Mouse (Mus musculus): ENCODE results near the gene Bpifb1. TPM values are rescaled to one million over a fixed set of nuclear protein-coding genes. Genes with fewer than 3 reads are reported as not detected.
"Not testable (repeated sequence)": the region's sequence is repeated elsewhere in the genome, so short reads cannot be mapped to it uniquely, and the experiment has no call there.

The Bpifb1 gene
- polyA plus RNA-seq, 1 experiment from 2014 or later: 0.45 TPM

GRCm38 (mm10) chr2:154223265-154223916, 32.8 kb downstream of the Bpifb1 start, which contains the start of gene Bpifb5:
Gene Bpifb5, plus strand, starts transcription at chr2:154223742.
- 14% methylated on average over 14 of the region's 14 CpGs for WGBS
- no peaks in the 10 kb centered on the region for H3K36me3 ChIP-seq (ENCODE audit: control insufficient read depth, insufficient read depth)
- H3K27me3 ChIP-seq (ENCODE audit: control insufficient read depth, insufficient read depth, low read length): no peaks in the 10 kb centered on the region
- peak; percentile 49 for ATAC-seq (replicated peaks; ENCODE audit: extremely low read depth, insufficient read depth, low FRiP score)
- H3K9me3 ChIP-seq (replicated peaks; ENCODE audit: control insufficient read depth, low read length): no peaks in the 10 kb centered on the region
- no peak within 1 kb of the TSS for H3K9ac ChIP-seq (ENCODE audit: low read length)
- H3K27ac ChIP-seq (ENCODE audit: low read length): no peak within 1 kb of the TSS
- no peak within 1 kb of the TSS for H3K4me2 ChIP-seq (ENCODE audit: low read depth, low read length)
- peaks cover 17% of the 10 kb centered on the region for H3K4me1 ChIP-seq (ENCODE audit: control insufficient read depth, insufficient read depth, low read length)
- H3K4me3 ChIP-seq (ENCODE audit: low read length): no peak within 1 kb of the TSS

GRCm38 (mm10) chr2:154223917-154224273, 33.3 kb downstream of the Bpifb1 start:
- no peak overlapping the region for H3K27ac ChIP-seq (ENCODE audit: low read length)
- H3K27me3 ChIP-seq (ENCODE audit: control insufficient read depth, insufficient read depth, low read length): no peaks in the 10 kb centered on the region
- no peak for ATAC-seq (replicated peaks; ENCODE audit: extremely low read depth, insufficient read depth, low FRiP score)
- WGBS: 24% methylated on average over 2 of the region's 2 CpGs
- H3K4me3 ChIP-seq (ENCODE audit: low read length): no peak overlapping the region
- no peak overlapping the region for H3K9ac ChIP-seq (ENCODE audit: low read length)
- no peaks in the 10 kb centered on the region for H3K36me3 ChIP-seq (ENCODE audit: control insufficient read depth, insufficient read depth)
- no peaks in the 10 kb centered on the region for H3K9me3 ChIP-seq (replicated peaks; ENCODE audit: control insufficient read depth, low read length)
- peaks cover 17% of the 10 kb centered on the region for H3K4me1 ChIP-seq (ENCODE audit: control insufficient read depth, insufficient read depth, low read length)
- no peak overlapping the region for H3K4me2 ChIP-seq (ENCODE audit: low read depth, low read length)

GRCm38 (mm10) chr2:154226991-154227390, 36.4 kb downstream of the Bpifb1 start:
- ATAC-seq (replicated peaks; ENCODE audit: extremely low read depth, insufficient read depth, low FRiP score): no peak
- H3K4me2 ChIP-seq (ENCODE audit: low read depth, low read length): no peak overlapping the region
- H3K27ac ChIP-seq (ENCODE audit: low read length): no peak overlapping the region
- no peak overlapping the region for H3K4me3 ChIP-seq (ENCODE audit: low read length)
- no peak overlapping the region for H3K9ac ChIP-seq (ENCODE audit: low read length)
- H3K4me1 ChIP-seq (ENCODE audit: control insufficient read depth, insufficient read depth, low read length): peaks cover 17% of the 10 kb centered on the region
- 72% methylated on average over 4 of the region's 4 CpGs for WGBS
- no peaks in the 10 kb centered on the region for H3K9me3 ChIP-seq (replicated peaks; ENCODE audit: control insufficient read depth, low read length)
- no peaks in the 10 kb centered on the region for H3K27me3 ChIP-seq (ENCODE audit: control insufficient read depth, insufficient read depth, low read length)
- no peaks in the 10 kb centered on the region for H3K36me3 ChIP-seq (ENCODE audit: control insufficient read depth, insufficient read depth)

GRCm38 (mm10) chr2:154227830-154228229, 37.2 kb downstream of the Bpifb1 start:
- Histone ChIP-seq H3K4me1 (ENCODE audit: control insufficient read depth, insufficient read depth, low read length) (peaks cover 15% of the 10 kb centered on the region), H3K27ac (ENCODE audit: low read length) (no peak overlapping the region), H3K4me2 (ENCODE audit: low read depth, low read length) (no peak overlapping the region), H3K36me3 (ENCODE audit: control insufficient read depth, insufficient read depth) (no peaks in the 10 kb centered on the region), H3K4me3 (ENCODE audit: low read length) (no peak overlapping the region), H3K27me3 (ENCODE audit: control insufficient read depth, insufficient read depth, low read length) (no peaks in the 10 kb centered on the region), H3K9me3 (replicated peaks; ENCODE audit: control insufficient read depth, low read length) (no peaks in the 10 kb centered on the region), H3K9ac (ENCODE audit: low read length) (no peak overlapping the region)
- 63% methylated on average over 5 of the region's 5 CpGs for WGBS
- no peak for ATAC-seq (replicated peaks; ENCODE audit: extremely low read depth, insufficient read depth, low FRiP score)

- no peaks in the 10 kb centered on the region for H3K4me1 ChIP-seq (ENCODE audit: control insufficient read depth, insufficient read depth, low read length)
- H3K9ac ChIP-seq (ENCODE audit: low read length): no peak overlapping the region
- H3K27ac ChIP-seq (ENCODE audit: low read length): no peak overlapping the region
- H3K9me3 ChIP-seq (replicated peaks; ENCODE audit: control insufficient read depth, low read length): no peaks in the 10 kb centered on the region
- no peak for ATAC-seq (replicated peaks; ENCODE audit: extremely low read depth, insufficient read depth, low FRiP score)
- WGBS: 88% methylated on average over 6 of the region's 6 CpGs
- H3K27me3 ChIP-seq (ENCODE audit: control insufficient read depth, insufficient read depth, low read length): no peaks in the 10 kb centered on the region
- no peaks in the 10 kb centered on the region for H3K36me3 ChIP-seq (ENCODE audit: control insufficient read depth, insufficient read depth)
- no peak overlapping the region for H3K4me2 ChIP-seq (ENCODE audit: low read depth, low read length)
- H3K4me3 ChIP-seq (ENCODE audit: low read length): no peak overlapping the region
Measured at GRCm38 (mm10) chr2:154233426-154233825, 42.8 kb downstream of the Bpifb1 start.

GRCm38 (mm10) chr2:154240771-154241170, 50.2 kb downstream of the Bpifb1 start:
- no peak for ATAC-seq (replicated peaks; ENCODE audit: extremely low read depth, insufficient read depth, low FRiP score)
- Histone ChIP-seq H3K4me1 (ENCODE audit: control insufficient read depth, insufficient read depth, low read length) (no peaks in the 10 kb centered on the region), H3K27me3 (ENCODE audit: control insufficient read depth, insufficient read depth, low read length) (no peaks in the 10 kb centered on the region), H3K9ac (ENCODE audit: low read length) (no peak overlapping the region), H3K9me3 (replicated peaks; ENCODE audit: control insufficient read depth, low read length) (no peaks in the 10 kb centered on the region), H3K36me3 (ENCODE audit: control insufficient read depth, insufficient read depth) (no peaks in the 10 kb centered on the region), H3K4me3 (ENCODE audit: low read length) (no peak overlapping the region), H3K4me2 (ENCODE audit: low read depth, low read length) (no peak overlapping the region), H3K27ac (ENCODE audit: low read length) (no peak overlapping the region)
- 77% methylated on average over 6 of the region's 6 CpGs for WGBS

GRCm38 (mm10) chr2:154242726-154243125, 52.1 kb downstream of the Bpifb1 start:
- ATAC-seq (replicated peaks; ENCODE audit: extremely low read depth, insufficient read depth, low FRiP score); H3K27ac ChIP-seq (ENCODE audit: low read length); H3K4me3 ChIP-seq (ENCODE audit: low read length); H3K9ac ChIP-seq (ENCODE audit: low read length); H3K4me1 ChIP-seq (ENCODE audit: control insufficient read depth, insufficient read depth, low read length); H3K4me2 ChIP-seq (ENCODE audit: low read depth, low read length); H3K36me3 ChIP-seq (ENCODE audit: control insufficient read depth, insufficient read depth); H3K27me3 ChIP-seq (ENCODE audit: control insufficient read depth, insufficient read depth, low read length); H3K9me3 ChIP-seq (replicated peaks; ENCODE audit: control insufficient read depth, low read length): not testable (repeated sequence)
- 94% methylated on average over 11 of the region's 12 CpGs for WGBS

GRCm38 (mm10) chr2:154243356-154244036, 52.9 kb downstream of the Bpifb1 start:
- Histone ChIP-seq H3K4me3 (ENCODE audit: low read length) (no peak overlapping the region), H3K9me3 (replicated peaks; ENCODE audit: control insufficient read depth, low read length) (no peaks in the 10 kb centered on the region), H3K4me2 (ENCODE audit: low read depth, low read length) (no peak overlapping the region), H3K27ac (ENCODE audit: low read length) (no peak overlapping the region), H3K27me3 (ENCODE audit: control insufficient read depth, insufficient read depth, low read length) (no peaks in the 10 kb centered on the region), H3K36me3 (ENCODE audit: control insufficient read depth, insufficient read depth) (no peaks in the 10 kb centered on the region), H3K4me1 (ENCODE audit: control insufficient read depth, insufficient read depth, low read length) (no peaks in the 10 kb centered on the region), H3K9ac (ENCODE audit: low read length) (no peak overlapping the region)
- no peak for ATAC-seq (replicated peaks; ENCODE audit: extremely low read depth, insufficient read depth, low FRiP score)
- WGBS: 80% methylated on average over 10 of the region's 10 CpGs

- Histone ChIP-seq H3K27ac (ENCODE audit: low read length) (no peak overlapping the region), H3K4me2 (ENCODE audit: low read depth, low read length) (no peak overlapping the region), H3K9ac (ENCODE audit: low read length) (no peak overlapping the region), H3K4me1 (ENCODE audit: control insufficient read depth, insufficient read depth, low read length) (no peaks in the 10 kb centered on the region), H3K4me3 (ENCODE audit: low read length) (no peak overlapping the region), H3K9me3 (replicated peaks; ENCODE audit: control insufficient read depth, low read length) (no peaks in the 10 kb centered on the region), H3K27me3 (ENCODE audit: control insufficient read depth, insufficient read depth, low read length) (no peaks in the 10 kb centered on the region), H3K36me3 (ENCODE audit: control insufficient read depth, insufficient read depth) (no peaks in the 10 kb centered on the region)
- 84% methylated on average over 5 of the region's 5 CpGs for WGBS
- ATAC-seq (replicated peaks; ENCODE audit: extremely low read depth, insufficient read depth, low FRiP score): no peak
Measured at GRCm38 (mm10) chr2:154245322-154245721, 54.7 kb downstream of the Bpifb1 start.

Measured in heart, embryonic 16.5 days (tissue).